Mouse (Mus musculus) liver, postnatal 0 days (tissue): ENCODE results near the gene Tdrkh. TPM values are rescaled to one million over a fixed set of nuclear protein-coding genes. Genes with fewer than 3 reads are reported as not detected.
A peak's percentile ranks its signal among the peaks of the same experiment; 100 is the strongest.

Experiments used
- ATAC-seq: fragments of 200-750 bp; cut with Nextera tagmentation; 2 replicates; pipeline ENCODE4 v1.8.0; 2017; ENCODE audit warnings: mild to moderate bottlenecking, moderate library complexity
- DNase-seq: peaks from one replicate; pipeline ENCODE4 v3.0.0-alpha.2; 2016
- H3K27ac ChIP-seq: fragments of 300-500 bp; sonication (generic); 2 replicates; pipeline ENCODE4 v1.5.1; 2014; ENCODE audit warnings: antibody characterized with exemption, moderate library complexity, mild to moderate bottlenecking, low read depth
- H3K27me3 ChIP-seq: fragments of 300-500 bp; sonication (generic); 2 replicates; pipeline ENCODE4 v1.6.1; 2014; ENCODE audit warnings: low read length, control low read depth, mixed read lengths; ENCODE audit not compliant: insufficient read depth
- H3K36me3 ChIP-seq: fragments of 300-500 bp; sonication (generic); replicated peaks from 2 replicates; pipeline ENCODE4 v1.6.1; 2014; ENCODE audit warnings: mild to moderate bottlenecking, control low read depth, low read length, moderate library complexity, mixed read lengths; ENCODE audit not compliant: insufficient read depth
- H3K4me1 ChIP-seq: fragments of 300-500 bp; sonication (generic); 2 replicates; pipeline ENCODE4 v1.6.1; 2014; ENCODE audit warnings: antibody characterized with exemption, mild to moderate bottlenecking, control low read depth; ENCODE audit not compliant: insufficient read depth
- H3K4me2 ChIP-seq: fragments of 300-500 bp; sonication (generic); 2 replicates; pipeline ENCODE4 v1.6.1; 2014; ENCODE audit warnings: low read depth, mild to moderate bottlenecking, low read length, moderate library complexity, mixed read lengths
- H3K4me3 ChIP-seq: fragments of 300-500 bp; sonication (generic); 2 replicates; pipeline ENCODE4 v1.5.1; 2014; ENCODE audit warnings: low read depth, low read length
- H3K9ac ChIP-seq: fragments of 300-500 bp; sonication (generic); replicated peaks from 2 replicates; pipeline ENCODE4 v1.6.1; 2014; ENCODE audit warnings: mild to moderate bottlenecking, moderate library complexity
- H3K9me3 ChIP-seq: fragments of 300-500 bp; sonication (generic); 2 replicates; pipeline ENCODE4 v1.6.1; 2016; ENCODE audit warnings: mild to moderate bottlenecking, control low read depth, low read length, mixed read lengths
- CTCF ChIP-seq: sonication (generic); IDR thresholded peaks from 2 replicates; pipeline ENCODE4 v1.5.1; 2016; ENCODE audit warnings: antibody characterized with exemption, low read depth
- EP300 ChIP-seq: IDR thresholded peaks from 2 replicates; pipeline ENCODE4 v1.6.1; 2016; ENCODE audit warnings: antibody characterized with exemption, low read depth, mild to moderate bottlenecking
- WGBS: fragments of 180-500 bp; shearing (Covaris S2); extraction: QIAGEN DNeasy Blood & Tissue Kit; methylation state at CpG from one replicate; pipeline ENCODE4 v1.1.7; 2014; ENCODE audit not compliant: insufficient replicate concordance; 5-methylcytosine and 5-hydroxymethylcytosine counted together
- polyA plus RNA-seq: library from polyadenylated mRNA; unstranded; fragments of >200 nt; fragmentation: Nextera tagmentation; extraction: Ambion mirVana; gene quantifications from 2 replicates; pipeline ENCODE4 v1.2.1, GENCODE M21; 2015

Gene Tdrkh
- polyA plus RNA-seq, 1 experiment from 2014 or later: 7.1 TPM

GRCm38 (mm10) chr3:94374636-94375035, 38.4 kb upstream of the Tdrkh start:
- H3K4me1 ChIP-seq: peaks cover 13% of the 10 kb centered on the region
- no peak for TF ChIP-seq CTCF
- no peak for TF ChIP-seq EP300
- H3K27ac ChIP-seq: no peak overlapping the region

GRCm38 (mm10) chr3:94375146-94375545, 37.9 kb upstream of the Tdrkh start:
- TF ChIP-seq CTCF (no peak), EP300 (no peak)
- Histone ChIP-seq H3K4me3 (no peak overlapping the region), H3K4me2 (no peak overlapping the region), H3K27ac (no peak overlapping the region), H3K36me3 (no peaks in the 10 kb centered on the region; the same call in 1 of the 2 replicates), H3K9me3 (no peaks in the 10 kb centered on the region), H3K4me1 (peaks cover 9% of the 10 kb centered on the region), H3K27me3 (no peaks in the 10 kb centered on the region), H3K9ac (no peak overlapping the region)
- ATAC-seq (no peak), DNase-seq (no peak)
- 42% methylated on average over 2 of the region's 2 CpGs for WGBS

More at GRCm38 (mm10) chr3:94374636-94375035, 38.4 kb upstream of the Tdrkh start:
- Histone ChIP-seq H3K4me3 (no peak overlapping the region), H3K4me2 (0 out of 2 replicates have a peak overlapping the region, but pooled peaks have one; percentile 66), H3K27me3 (no peaks in the 10 kb centered on the region), H3K9ac (no peak overlapping the region), H3K36me3 (no peaks in the 10 kb centered on the region; the same call in 1 of the 2 replicates), H3K9me3 (no peaks in the 10 kb centered on the region)
- ATAC-seq: no peak
- DNase-seq: no peak

- H3K27me3 ChIP-seq: no peaks in the 10 kb centered on the region
- no peak for TF ChIP-seq EP300
- no peak for TF ChIP-seq CTCF
- WGBS: 63% methylated on average over 5 of the region's 5 CpGs
Measured at GRCm38 (mm10) chr3:94375861-94376260, 37.2 kb upstream of the Tdrkh start.

GRCm38 (mm10) chr3:94377028-94377923, 35.8 kb upstream of the Tdrkh start:
- Histone ChIP-seq H3K9me3 (no peaks in the 10 kb centered on the region), H3K4me3 (no peak overlapping the region), H3K4me1 (peaks cover 9% of the 10 kb centered on the region), H3K27me3 (no peaks in the 10 kb centered on the region), H3K27ac (no peak overlapping the region), H3K4me2 (no peak overlapping the region), H3K9ac (no peak overlapping the region), H3K36me3 (no peaks in the 10 kb centered on the region; the same call in 1 of the 2 replicates)
- TF ChIP-seq EP300 (no peak), CTCF (no peak)
- DNase-seq (no peak), ATAC-seq (no peak)
- WGBS: 28% methylated on average over 13 of the region's 13 CpGs

More at GRCm38 (mm10) chr3:94375861-94376260, 37.2 kb upstream of the Tdrkh start:
- H3K36me3 ChIP-seq: no peaks in the 10 kb centered on the region; the same call in 1 of the 2 replicates
- H3K4me3 ChIP-seq: no peak overlapping the region
- H3K9ac ChIP-seq: no peak overlapping the region
- ATAC-seq: no peak
- H3K9me3 ChIP-seq: no peaks in the 10 kb centered on the region
- H3K4me1 ChIP-seq: peaks cover 9% of the 10 kb centered on the region
- DNase-seq: no peak
- H3K27ac ChIP-seq: no peak overlapping the region
- H3K4me2 ChIP-seq: no peak overlapping the region

GRCm38 (mm10) chr3:94379831-94380510, 33.1 kb upstream of the Tdrkh start:
- Histone ChIP-seq H3K4me2 (no peak overlapping the region), H3K27ac (no peak overlapping the region), H3K27me3 (no peaks in the 10 kb centered on the region), H3K9ac (no peak overlapping the region), H3K4me1 (no peaks in the 10 kb centered on the region), H3K9me3 (no peaks in the 10 kb centered on the region), H3K4me3 (no peak overlapping the region), H3K36me3 (no peaks in the 10 kb centered on the region; the same call in 1 of the 2 replicates)
- ATAC-seq (no peak), DNase-seq (no peak)
- WGBS: 37% methylated on average over 9 of the region's 9 CpGs
- TF ChIP-seq CTCF: no peak
- TF ChIP-seq EP300: no peak

- no peaks in the 10 kb centered on the region for H3K27me3 ChIP-seq
- no peak for TF ChIP-seq EP300
- no peak for TF ChIP-seq CTCF
- no peak overlapping the region for H3K4me2 ChIP-seq
- ATAC-seq (no peak), DNase-seq (no peak)
- no peaks in the 10 kb centered on the region; the same call in 1 of the 2 replicates for H3K36me3 ChIP-seq
- H3K9me3 ChIP-seq: no peaks in the 10 kb centered on the region
- 41% methylated on average over 5 of the region's 5 CpGs for WGBS
- H3K4me3 ChIP-seq: no peak overlapping the region
- H3K9ac ChIP-seq: no peak overlapping the region
- H3K4me1 ChIP-seq: no peaks in the 10 kb centered on the region
- H3K27ac ChIP-seq: no peak overlapping the region
Measured at GRCm38 (mm10) chr3:94382308-94382707, 30.8 kb upstream of the Tdrkh start.
